Mouse (Mus musculus) liver, embryonic 11.5 days (tissue): ENCODE measurements around the gene Adm2. TPM values are rescaled to one million over a fixed set of nuclear protein-coding genes. Genes with fewer than 3 reads are reported as not detected.

Experiments used
- ATAC-seq: fragments of 200-750 bp; cut with Nextera tagmentation; replicated peaks from 2 replicates; pipeline ENCODE4 v1.8.0; 2017; ENCODE audit warnings: moderate number of reproducible peaks, mild to moderate bottlenecking, moderate TSS enrichment, moderate library complexity; ENCODE audit not compliant: low FRiP score
- DNase-seq: peaks from one replicate; pipeline ENCODE4 v3.0.0-alpha.2; 2017; ENCODE audit warnings: low spot score
- H3K27ac ChIP-seq: fragments of 300-500 bp; sonication (generic); 2 replicates; pipeline ENCODE4 v1.5.1; 2014; ENCODE audit warnings: mild to moderate bottlenecking, low read depth, low read length, control low read depth
- H3K27me3 ChIP-seq: fragments of 300-500 bp; sonication (generic); replicated peaks from 2 replicates; pipeline ENCODE4 v1.6.1; 2014; ENCODE audit warnings: low read length, mixed read lengths; ENCODE audit not compliant: control insufficient read depth, insufficient read depth
- H3K36me3 ChIP-seq: fragments of 300-500 bp; sonication (generic); 2 replicates; pipeline ENCODE4 v1.6.1; 2014; ENCODE audit warnings: mild to moderate bottlenecking, low read length, moderate library complexity, mixed read lengths; ENCODE audit not compliant: control insufficient read depth, insufficient read depth
- H3K4me1 ChIP-seq: fragments of 300-500 bp; sonication (generic); replicated peaks from 2 replicates; pipeline ENCODE4 v1.6.1; 2014; ENCODE audit warnings: low read length, mixed read lengths; ENCODE audit not compliant: control insufficient read depth, insufficient read depth
- H3K4me2 ChIP-seq: fragments of 300-500 bp; sonication (generic); 2 replicates; pipeline ENCODE4 v1.6.1; 2014; ENCODE audit warnings: mild to moderate bottlenecking, control low read depth, moderate library complexity
- H3K4me3 ChIP-seq: fragments of 300-500 bp; sonication (generic); 2 replicates; pipeline ENCODE4 v1.5.1; 2014; ENCODE audit warnings: low read depth, low read length, control low read depth
- H3K9ac ChIP-seq: fragments of 300-500 bp; sonication (generic); 2 replicates; pipeline ENCODE4 v1.6.1; 2014; ENCODE audit warnings: low read depth, low read length, control low read depth
- H3K9me3 ChIP-seq: fragments of 300-500 bp; sonication (generic); 2 replicates; pipeline ENCODE4 v1.6.1; 2016; ENCODE audit warnings: low read length, inconsistent platforms, mixed read lengths; ENCODE audit not compliant: control insufficient read depth
- WGBS: fragments of 180-500 bp; shearing (Covaris S2); extraction: QIAGEN DNeasy Blood & Tissue Kit; methylation state at CpG from one replicate; pipeline ENCODE4 v1.1.7; 2014; 5-methylcytosine and 5-hydroxymethylcytosine counted together
- polyA plus RNA-seq: library from polyadenylated mRNA; unstranded; fragments of >200 nt; fragmentation: Nextera tagmentation; extraction: Ambion mirVana; gene quantifications from 2 replicates; pipeline ENCODE4 v1.2.1, GENCODE M21; 2014

Gene Adm2
- polyA plus RNA-seq, 1 experiment from 2014 or later, result 7.0 TPM

- DNase-seq (no peak), ATAC-seq (no peak)
- no peak overlapping the region for H3K4me3 ChIP-seq
- H3K9me3 ChIP-seq, result no peaks in the 10 kb centered on the region
- no peak overlapping the region for H3K27ac ChIP-seq
- peaks cover 54% of the 10 kb centered on the region for H3K36me3 ChIP-seq
- peaks cover 8% of the 10 kb centered on the region; the same call in 1 of the 2 replicates for H3K4me1 ChIP-seq
- H3K4me2 ChIP-seq, result no peak overlapping the region
- 92% methylated on average over 8 of the region's 8 CpGs for WGBS
- no peak overlapping the region for H3K9ac ChIP-seq
- H3K27me3 ChIP-seq, result no peaks in the 10 kb centered on the region
Observed at GRCm38 (mm10) chr15:89300600-89300999, 21.9 kb upstream of the Adm2 start.

DNA sequence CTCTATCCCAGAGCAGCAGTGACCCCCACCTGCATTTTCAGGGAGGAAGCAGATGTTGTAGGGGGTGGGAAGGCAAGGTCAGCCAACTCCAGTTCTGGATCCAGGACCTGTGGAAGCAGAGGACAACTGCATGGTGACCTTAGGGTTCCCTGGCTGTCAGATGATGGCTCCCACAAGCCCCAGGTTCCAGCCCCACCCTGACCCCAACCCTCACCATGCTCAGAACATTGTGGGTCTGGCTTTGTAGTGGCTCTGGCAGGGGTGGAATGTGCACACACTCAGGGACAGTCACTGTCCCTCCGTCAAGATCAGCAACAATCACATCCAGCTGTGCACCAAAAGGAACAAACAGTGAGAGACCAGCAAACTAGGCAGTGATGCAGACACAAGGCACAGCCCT is 16.6 kb upstream of the Adm2 start:
- H3K4me3 ChIP-seq, result no peak overlapping the region
- no peak for ATAC-seq
- DNase-seq, result no peak
- H3K36me3 ChIP-seq, result peaks cover 41% of the 10 kb centered on the region
- WGBS, result 92% methylated on average over 1 of the region's 1 CpGs
- no peaks in the 10 kb centered on the region for H3K9me3 ChIP-seq
- H3K27ac ChIP-seq, result no peak overlapping the region
- H3K9ac ChIP-seq, result no peak overlapping the region
- H3K4me2 ChIP-seq, result no peak overlapping the region
- H3K27me3 ChIP-seq, result no peaks in the 10 kb centered on the region
- peaks cover 18% of the 10 kb centered on the region for H3K4me1 ChIP-seq

DNA sequence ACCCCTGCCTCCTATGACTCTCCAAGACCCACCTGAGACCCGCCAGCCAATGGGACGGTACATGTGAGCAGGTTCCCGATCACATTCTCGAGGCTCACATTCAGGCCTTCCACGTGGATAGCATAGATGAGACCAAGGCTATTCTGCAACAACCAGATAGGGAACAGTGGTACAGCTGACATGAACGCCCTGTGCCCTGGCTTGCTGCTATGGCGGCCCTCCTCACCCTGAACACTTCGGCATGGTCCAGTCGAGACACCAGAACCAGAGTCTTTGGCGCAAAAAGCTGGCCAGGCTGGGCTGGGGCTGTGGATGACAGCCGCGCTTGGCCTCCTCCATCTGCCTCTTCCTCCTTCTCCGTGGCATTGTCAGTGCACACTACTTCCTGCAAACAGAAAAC is 15.1 kb upstream of the Adm2 start:
- DNase-seq (no peak), ATAC-seq (no peak)
- Histone ChIP-seq H3K9me3 (no peaks in the 10 kb centered on the region), H3K27me3 (no peaks in the 10 kb centered on the region), H3K27ac (no peak overlapping the region), H3K4me1 (peaks cover 18% of the 10 kb centered on the region), H3K4me2 (no peak overlapping the region), H3K4me3 (no peak overlapping the region), H3K36me3 (peaks cover 31% of the 10 kb centered on the region), H3K9ac (no peak overlapping the region)
- WGBS, result 87% methylated on average over 13 of the region's 13 CpGs

DNA sequence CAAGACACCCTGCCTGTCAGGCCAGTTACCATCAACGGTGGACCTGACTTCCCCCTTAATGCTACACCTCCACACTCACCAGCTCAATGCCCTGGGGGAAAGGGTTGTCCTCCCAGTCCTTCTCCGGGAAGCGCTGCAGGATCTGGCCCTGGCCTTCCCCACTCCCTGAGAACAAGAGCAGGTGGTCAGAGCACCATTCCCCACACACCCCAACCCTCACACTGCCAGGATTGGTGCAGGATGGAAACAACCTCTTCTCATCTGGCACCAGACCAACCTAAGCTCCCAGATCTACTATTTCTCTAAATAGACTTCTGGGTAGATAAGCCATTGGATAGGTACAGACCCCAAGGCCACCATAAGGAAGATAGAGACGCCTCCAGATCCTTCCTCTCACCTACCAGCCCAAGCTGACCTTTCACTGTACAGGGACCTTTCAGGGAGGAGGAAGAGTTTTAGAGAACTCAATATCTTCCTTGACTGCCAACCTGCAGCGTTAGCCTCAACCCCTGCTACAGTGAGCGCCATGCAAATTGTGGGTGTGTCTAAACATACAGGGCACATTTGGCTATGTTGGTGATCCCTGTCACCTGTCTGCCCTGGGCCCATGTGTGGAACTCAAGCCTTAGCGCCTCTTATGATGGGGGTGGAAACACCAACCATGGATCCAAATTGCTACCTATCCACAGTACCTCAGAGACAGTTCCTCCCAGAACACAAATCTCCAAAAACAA is 13.9 kb upstream of the Adm2 start:
- H3K9ac ChIP-seq, result no peak overlapping the region
- no peak overlapping the region for H3K4me2 ChIP-seq
- DNase-seq, result no peak
- peaks cover 24% of the 10 kb centered on the region for H3K36me3 ChIP-seq
- no peak overlapping the region for H3K4me3 ChIP-seq
- ATAC-seq, result no peak
- WGBS, result 78% methylated on average over 7 of the region's 7 CpGs
- no peaks in the 10 kb centered on the region for H3K27me3 ChIP-seq
- H3K4me1 ChIP-seq, result peaks cover 25% of the 10 kb centered on the region
- no peaks in the 10 kb centered on the region for H3K9me3 ChIP-seq
- no peak overlapping the region for H3K27ac ChIP-seq

- 0 out of 2 replicates have a peak, but pooled peaks have one; percentile 12 for ATAC-seq
- no peak overlapping the region for H3K4me3 ChIP-seq
- H3K9ac ChIP-seq, result no peak overlapping the region
- no peak for DNase-seq
- no peak overlapping the region for H3K27ac ChIP-seq
- H3K4me1 ChIP-seq, result peaks cover 34% of the 10 kb centered on the region
- H3K4me2 ChIP-seq, result no peak overlapping the region; the same call in 1 of the 2 replicates
- WGBS, result 48% methylated on average over 6 of the region's 6 CpGs
- H3K36me3 ChIP-seq, result peaks cover 16% of the 10 kb centered on the region
- H3K9me3 ChIP-seq, result no peaks in the 10 kb centered on the region
- H3K27me3 ChIP-seq, result no peaks in the 10 kb centered on the region
Observed at GRCm38 (mm10) chr15:89309962-89310498, 12.5 kb upstream of the Adm2 start.

DNA sequence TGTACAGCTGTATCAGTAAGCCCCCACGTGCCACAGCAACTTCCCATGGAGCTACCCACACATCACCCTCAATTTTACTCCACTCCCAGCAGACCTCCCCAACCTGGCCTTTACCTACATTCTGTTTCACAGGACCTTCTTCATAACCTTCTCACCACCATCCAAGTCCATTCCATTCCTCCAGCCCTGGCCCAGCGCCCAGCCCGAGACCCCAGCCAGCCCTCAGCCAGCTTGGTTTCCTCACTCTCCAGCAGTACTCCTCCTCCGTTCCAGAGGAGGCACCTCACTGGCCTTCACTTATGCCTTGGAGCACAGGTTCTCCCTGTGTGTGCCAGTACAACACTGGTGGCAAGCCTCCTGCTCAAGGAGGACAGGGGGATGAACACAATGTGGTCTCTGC is 9.2 kb upstream of the Adm2 start:
- 75% methylated on average over 4 of the region's 4 CpGs for WGBS
- no peak overlapping the region for H3K27ac ChIP-seq
- H3K27me3 ChIP-seq, result no peaks in the 10 kb centered on the region
- H3K4me2 ChIP-seq, result peak overlapping the region; percentile 88
- H3K4me3 ChIP-seq, result peak overlapping the region; percentile 98
- no peaks in the 10 kb centered on the region for H3K36me3 ChIP-seq
- H3K9me3 ChIP-seq, result no peaks in the 10 kb centered on the region
- ATAC-seq (no peak), DNase-seq (no peak)
- H3K4me1 ChIP-seq, result peaks cover 32% of the 10 kb centered on the region
- H3K9ac ChIP-seq, result peak overlapping the region; percentile 22; the same call in 1 of the 2 replicates

DNA sequence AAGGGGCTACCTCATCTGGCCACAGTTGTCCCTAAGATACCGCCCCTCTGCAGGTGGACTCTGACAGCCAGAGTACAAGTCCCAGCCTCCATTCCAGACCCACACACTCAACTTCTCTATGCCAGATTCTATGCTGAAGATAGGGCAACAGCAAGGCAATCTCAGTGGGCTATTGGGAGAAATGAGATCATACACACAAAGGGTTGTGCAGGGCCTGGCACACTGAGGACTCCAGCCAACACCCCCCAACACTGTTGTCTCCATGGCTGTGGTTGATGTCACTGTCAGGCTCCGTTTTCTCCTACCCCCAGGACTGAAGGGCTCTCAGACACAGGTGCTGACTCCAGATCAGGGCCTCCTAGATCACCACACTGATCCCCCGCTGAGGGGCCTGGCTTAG is 8.4 kb upstream of the Adm2 start:
- peaks cover 28% of the 10 kb centered on the region for H3K4me1 ChIP-seq
- no peaks in the 10 kb centered on the region for H3K27me3 ChIP-seq
- no peaks in the 10 kb centered on the region for H3K36me3 ChIP-seq
- ATAC-seq (no peak; the same call in 1 of the 2 replicates), DNase-seq (no peak)
- peak overlapping the region; percentile 85 for H3K9ac ChIP-seq
- H3K27ac ChIP-seq, result no peak overlapping the region
- WGBS, result 31% methylated on average over 3 of the region's 3 CpGs
- peak overlapping the region; percentile 88 for H3K4me2 ChIP-seq
- H3K9me3 ChIP-seq, result no peaks in the 10 kb centered on the region
- H3K4me3 ChIP-seq, result peak overlapping the region; percentile 98

- H3K4me2 ChIP-seq, result peak overlapping the region; percentile 88
- peak overlapping the region; percentile 98 for H3K4me3 ChIP-seq
- H3K27me3 ChIP-seq, result no peaks in the 10 kb centered on the region
- DNase-seq, result no peak
- WGBS, result under 1% methylated on average over 58 of the region's 58 CpGs
- H3K9ac ChIP-seq, result peak overlapping the region; percentile 85
- no peaks in the 10 kb centered on the region for H3K9me3 ChIP-seq
- peaks cover 23% of the 10 kb centered on the region for H3K4me1 ChIP-seq
- no peaks in the 10 kb centered on the region for H3K36me3 ChIP-seq
- H3K27ac ChIP-seq, result peak overlapping the region; percentile 45
- peak; percentile 16 for ATAC-seq
Observed at GRCm38 (mm10) chr15:89314511-89315189, 7.9 kb upstream of the Adm2 start.
